Mouse (Mus musculus): Measurements from ENCODE around the gene Fndc3b. TPM values are rescaled to one million over a fixed set of nuclear protein-coding genes. Genes with fewer than 3 reads are reported as not detected.

Gene Fndc3b
- polyA plus RNA-seq, 2 experiments = 4.2 to 5.5 TPM

GRCm38 (mm10) chr3:27467505-27468020, 243.5 kb downstream of the Fndc3b start:
- 67% methylated on average over 11 of the region's 11 CpGs for WGBS (ENCODE audit: insufficient replicate concordance)

DNA sequence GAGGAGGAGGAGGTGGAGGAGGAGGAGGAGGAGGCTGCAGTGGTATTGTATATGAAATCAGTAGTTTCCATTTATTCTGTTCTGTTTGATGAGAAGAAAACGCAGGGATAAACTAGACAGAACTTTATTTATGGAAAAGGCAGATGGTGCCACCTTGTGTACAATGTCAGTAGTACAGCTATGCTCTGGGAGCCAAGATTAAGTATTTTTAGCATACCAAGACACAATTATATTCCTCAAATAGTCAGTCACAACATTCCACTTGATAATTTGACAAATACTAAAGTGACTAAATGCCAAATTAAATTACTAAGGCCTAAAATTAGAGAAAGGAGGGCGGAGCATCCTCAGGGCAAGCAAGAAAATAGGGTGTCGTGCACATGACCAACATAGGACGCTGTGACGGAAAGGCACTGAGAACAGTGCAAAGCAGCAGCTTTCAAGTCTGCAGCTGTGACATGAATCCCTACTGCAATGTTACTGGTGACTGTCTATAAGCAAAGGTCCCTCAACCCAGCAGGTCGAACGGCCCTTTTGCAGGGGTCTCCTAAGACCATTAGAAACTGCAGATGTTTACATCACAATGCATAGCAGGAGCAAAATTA, 244.7 kb downstream of the Fndc3b start:
- WGBS (ENCODE audit: insufficient replicate concordance) = 68% methylated on average over 7 of the region's 7 CpGs
- DNase-seq (ENCODE audit: low read depth in 3 of 3, low spot score in 3 of 3) = no peak

More at GRCm38 (mm10) chr3:27467505-27468020, 243.5 kb downstream of the Fndc3b start:
- Histone ChIP-seq H3K27me3 (ENCODE audit: control insufficient read depth, insufficient read depth, low read length) (no peaks in the 10 kb centered on the region), H3K4me2 (ENCODE audit: low read depth) (no peak overlapping the region), H3K4me3 (ENCODE audit: insufficient read depth in 1 of 2, low read depth in 2 of 2, low read length in 2 of 2) (no peak overlapping the region), H3K9me3 (ENCODE audit: control insufficient read depth, low read length) (no peaks in the 10 kb centered on the region), H3K36me3 (replicated peaks; ENCODE audit: control insufficient read depth, insufficient read depth, low read depth) (no peaks in the 10 kb centered on the region), H3K27ac (no peak overlapping the region), H3K9ac (replicated peaks) (no peak overlapping the region), H3K4me1 (replicated peaks; ENCODE audit: control insufficient read depth in 2 of 2, insufficient read depth in 2 of 2, low read length in 1 of 2) (no peaks in the 10 kb centered on the region)
- ATAC-seq (ENCODE audit: insufficient read depth) (no peak), DNase-seq (ENCODE audit: low read depth in 3 of 3, low spot score in 3 of 3) (no peak)
- TF ChIP-seq EP300 (IDR thresholded peaks at IDR 0.05; ENCODE audit: low read depth) (no peak), CTCF (IDR thresholded peaks at IDR 0.05; ENCODE audit: low read depth) (peak; percentile 51)

GRCm38 (mm10) chr3:27463373-27463772, 247.7 kb downstream of the Fndc3b start:
- TF ChIP-seq CTCF (IDR thresholded peaks at IDR 0.05; ENCODE audit: low read depth) (no peak), EP300 (IDR thresholded peaks at IDR 0.05; ENCODE audit: low read depth) (no peak)
- H3K9ac ChIP-seq (replicated peaks) = no peak overlapping the region
- no peak for ATAC-seq (ENCODE audit: insufficient read depth)
- no peaks in the 10 kb centered on the region for H3K9me3 ChIP-seq (ENCODE audit: control insufficient read depth, low read length)
- DNase-seq (ENCODE audit: low read depth in 3 of 3, low spot score in 3 of 3) = no peak
- 71% methylated on average over 7 of the region's 7 CpGs for WGBS (ENCODE audit: insufficient replicate concordance)
- no peaks in the 10 kb centered on the region for H3K4me1 ChIP-seq (replicated peaks; ENCODE audit: control insufficient read depth in 2 of 2, insufficient read depth in 2 of 2, low read length in 1 of 2)
- H3K4me2 ChIP-seq (ENCODE audit: low read depth) = no peak overlapping the region
- H3K4me3 ChIP-seq (ENCODE audit: insufficient read depth in 1 of 2, low read depth in 2 of 2, low read length in 2 of 2) = no peak overlapping the region
- no peak overlapping the region for H3K27ac ChIP-seq
- no peaks in the 10 kb centered on the region for H3K27me3 ChIP-seq (ENCODE audit: control insufficient read depth, insufficient read depth, low read length)
- no peaks in the 10 kb centered on the region; the same call in 1 of the 2 replicates for H3K36me3 ChIP-seq (replicated peaks; ENCODE audit: control insufficient read depth, insufficient read depth, low read depth)

More for the DNA sequence above, 244.7 kb downstream of the Fndc3b start:
- Histone ChIP-seq H3K27ac (no peak overlapping the region), H3K27me3 (ENCODE audit: control insufficient read depth, insufficient read depth, low read length) (no peaks in the 10 kb centered on the region), H3K36me3 (replicated peaks; ENCODE audit: control insufficient read depth, insufficient read depth, low read depth) (no peaks in the 10 kb centered on the region), H3K4me2 (ENCODE audit: low read depth) (no peak overlapping the region), H3K9ac (replicated peaks) (no peak overlapping the region), H3K4me3 (ENCODE audit: insufficient read depth in 1 of 2, low read depth in 2 of 2, low read length in 2 of 2) (no peak overlapping the region), H3K4me1 (replicated peaks; ENCODE audit: control insufficient read depth in 2 of 2, insufficient read depth in 2 of 2, low read length in 1 of 2) (no peaks in the 10 kb centered on the region), H3K9me3 (ENCODE audit: control insufficient read depth, low read length) (no peaks in the 10 kb centered on the region)
- TF ChIP-seq EP300 (IDR thresholded peaks at IDR 0.05; ENCODE audit: low read depth) (no peak), CTCF (IDR thresholded peaks at IDR 0.05; ENCODE audit: low read depth) (peak; percentile 44; the same call in 1 of the 2 replicates)
- no peak for ATAC-seq (ENCODE audit: insufficient read depth)

DNA sequence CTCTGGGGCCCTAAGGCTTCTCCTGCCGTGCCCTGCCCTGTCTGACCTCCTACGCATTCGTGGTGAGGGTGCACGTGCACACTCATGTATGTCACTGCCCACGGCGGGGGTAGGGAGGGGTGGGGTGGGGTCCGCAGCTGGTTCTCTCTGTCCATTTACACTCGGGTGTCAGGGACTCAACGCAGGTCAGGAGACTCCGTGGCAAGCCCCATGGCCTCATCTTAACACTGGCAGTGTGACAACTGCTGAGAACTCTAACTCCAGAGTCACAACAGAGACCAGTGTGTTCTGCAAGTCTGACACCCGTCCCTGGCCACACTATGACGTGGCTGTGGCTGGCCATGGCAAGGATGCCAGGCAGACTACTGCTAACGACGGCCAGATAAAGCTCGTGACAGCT, 248.2 kb downstream of the Fndc3b start:
- no peak overlapping the region for H3K27ac ChIP-seq
- WGBS (ENCODE audit: insufficient replicate concordance) = 66% methylated on average over 15 of the region's 15 CpGs
- H3K27me3 ChIP-seq (ENCODE audit: control insufficient read depth, insufficient read depth, low read length) = no peaks in the 10 kb centered on the region
- H3K9me3 ChIP-seq (ENCODE audit: control insufficient read depth, low read length) = no peaks in the 10 kb centered on the region
- no peaks in the 10 kb centered on the region for H3K4me1 ChIP-seq (replicated peaks; ENCODE audit: control insufficient read depth in 2 of 2, insufficient read depth in 2 of 2, low read length in 1 of 2)
- no peak overlapping the region for H3K9ac ChIP-seq (replicated peaks)
- no peak overlapping the region for H3K4me2 ChIP-seq (ENCODE audit: low read depth)
- ATAC-seq (ENCODE audit: insufficient read depth) (no peak), DNase-seq (ENCODE audit: low read depth in 3 of 3, low spot score in 3 of 3) (no peak)
- TF ChIP-seq CTCF (IDR thresholded peaks at IDR 0.05; ENCODE audit: low read depth) = no peak
- no peak for TF ChIP-seq EP300 (IDR thresholded peaks at IDR 0.05; ENCODE audit: low read depth)
- H3K4me3 ChIP-seq (ENCODE audit: insufficient read depth in 1 of 2, low read depth in 2 of 2, low read length in 2 of 2) = no peak overlapping the region
- H3K36me3 ChIP-seq (replicated peaks; ENCODE audit: control insufficient read depth, insufficient read depth, low read depth) = no peaks in the 10 kb centered on the region; the same call in 1 of the 2 replicates

DNA sequence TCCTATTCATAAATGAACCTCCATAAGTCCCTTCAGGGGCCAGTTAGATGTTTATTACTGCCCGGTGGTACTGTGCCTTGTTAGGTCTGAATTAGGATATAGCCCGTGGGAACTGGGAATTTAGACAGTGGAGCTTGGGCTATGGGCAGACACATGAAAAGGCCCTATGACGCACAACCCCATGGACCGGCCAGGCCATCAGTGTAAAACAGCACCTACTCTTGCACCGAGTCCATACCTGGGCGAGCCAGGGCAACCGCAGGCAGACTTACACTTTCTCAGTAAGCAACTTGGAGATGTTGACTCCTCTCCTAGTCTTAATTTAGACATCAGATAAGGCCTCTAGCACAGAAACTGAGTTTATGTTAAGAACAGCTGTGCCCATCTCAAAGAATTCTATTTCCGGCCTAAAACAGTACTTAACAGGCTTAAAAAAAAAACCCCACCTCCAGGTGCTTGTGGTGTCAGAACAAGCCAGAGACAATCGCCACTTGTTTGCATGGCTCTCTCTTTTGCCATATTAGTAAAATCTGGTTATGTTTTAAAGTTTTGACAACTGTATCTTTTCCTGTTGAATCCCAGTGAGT, 248.7 kb downstream of the Fndc3b start:
- H3K27me3 ChIP-seq (ENCODE audit: control insufficient read depth, insufficient read depth, low read length) = no peaks in the 10 kb centered on the region
- TF ChIP-seq EP300 (IDR thresholded peaks at IDR 0.05; ENCODE audit: low read depth) (no peak), CTCF (IDR thresholded peaks at IDR 0.05; ENCODE audit: low read depth) (no peak)
- no peaks in the 10 kb centered on the region; the same call in 1 of the 2 replicates for H3K36me3 ChIP-seq (replicated peaks; ENCODE audit: control insufficient read depth, insufficient read depth, low read depth)
- DNase-seq (ENCODE audit: low read depth in 3 of 3, low spot score in 3 of 3) (no peak), ATAC-seq (ENCODE audit: insufficient read depth) (no peak)
- 67% methylated on average over 9 of the region's 9 CpGs for WGBS (ENCODE audit: insufficient replicate concordance)
- H3K9ac ChIP-seq (replicated peaks) = no peak overlapping the region
- no peak overlapping the region for H3K4me2 ChIP-seq (ENCODE audit: low read depth)
- no peaks in the 10 kb centered on the region for H3K4me1 ChIP-seq (replicated peaks; ENCODE audit: control insufficient read depth in 2 of 2, insufficient read depth in 2 of 2, low read length in 1 of 2)
- H3K4me3 ChIP-seq (ENCODE audit: insufficient read depth in 1 of 2, low read depth in 2 of 2, low read length in 2 of 2) = no peak overlapping the region
- no peaks in the 10 kb centered on the region for H3K9me3 ChIP-seq (ENCODE audit: control insufficient read depth, low read length)
- no peak overlapping the region for H3K27ac ChIP-seq

Data from liver, embryonic 14.5 days (tissue).